Mouse (Mus musculus): ENCODE measurements around the gene Nap1l1. TPM values are rescaled to one million over a fixed set of nuclear protein-coding genes. Genes with fewer than 3 reads are reported as not detected.

Gene Nap1l1
- 100 to 1,000 TPM; 361 to 402 TPM for total RNA-seq (2023)

GRCm38 (mm10) chr10:111472686-111473510, at the start of gene Nap1l1:
TSS of gene Nap1l1 (plus strand) at chr10:111473223.

DNA sequence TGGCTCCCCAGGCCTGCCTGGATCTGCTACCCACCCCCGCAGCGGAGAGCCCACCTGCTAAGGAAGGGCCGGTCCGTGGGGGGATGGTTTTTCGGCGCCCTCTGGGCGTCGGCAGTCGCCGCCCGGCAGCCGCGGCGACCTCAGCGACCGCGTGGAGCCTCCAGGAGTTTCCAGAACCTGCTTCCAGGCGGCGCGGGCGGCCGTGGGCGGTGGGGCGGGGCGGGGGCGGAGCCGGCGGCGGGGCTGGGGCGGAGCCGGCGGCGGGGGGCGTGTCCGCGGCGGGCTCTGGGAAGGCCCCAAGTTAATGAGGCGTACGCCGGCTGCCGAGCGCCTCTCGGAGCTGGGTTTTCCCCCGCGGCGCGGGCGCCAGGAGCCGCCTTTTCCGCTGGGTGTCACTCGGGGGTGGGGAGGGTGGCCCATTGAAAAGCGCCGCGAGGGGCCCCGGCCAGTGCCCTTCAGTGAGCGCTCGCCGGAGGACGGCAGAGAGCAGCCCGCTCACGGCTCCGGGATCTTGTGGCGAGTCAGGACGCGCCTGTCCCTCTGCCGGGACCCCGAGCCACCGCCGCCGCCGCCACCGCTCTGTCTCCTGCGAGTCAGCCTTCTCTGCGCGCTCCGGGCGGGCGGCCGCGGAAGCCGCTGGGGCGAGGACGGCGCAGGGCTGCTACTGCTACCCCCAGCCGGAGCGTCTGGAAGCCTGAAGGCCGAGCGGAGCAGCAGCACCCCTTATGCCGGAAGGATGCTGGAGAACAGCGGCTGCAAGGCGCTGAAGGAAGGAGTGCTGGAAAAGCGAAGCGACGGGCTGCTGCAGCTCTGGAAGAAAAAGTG, 33.3 kb downstream of the Nap1l1 start, which contains the start of gene Phlda1:
Phlda1 (plus strand) TSS at position 186 of the 825 bp plus-strand sequence.

Other genes starting within 250 kb of the Nap1l1 start
- 1 to 10 TPM; 2.3 to 2.8 TPM for gene Bbs10, start 174.5 kb upstream of the Nap1l1 start, total RNA-seq (2023)
- gene Phlda1, start 33.1 kb downstream of the Nap1l1 start, total RNA-seq (2023) = 1 to 10 TPM; 5.5 to 7.6 TPM